22 mouse cellular contexts compared by ENCODE assay signal in genomic region chr9:61682744-61683259, GRCm38 (mm10).
A peak's percentile ranks its signal among the peaks of the same experiment; 100 is the strongest.
DNase-seq lines count a peak whose midpoint lies in the region; ATAC-seq and TF ChIP-seq lines count a peak whose summit lies in the region.
"Had no signal": no experiment of that assay in that cellular context is flagged by ENCODE, and none has a peak within 500 bp of the region (broad histone marks: within the 10 kb centered on the region; RNA-seq: fewer than 3 reads in every experiment).

No protein-coding gene starts in this region.

- no peak for ATAC-seq in megakaryocyte, adult 5-6 weeks (ENCODE audit: poor library complexity, severe bottlenecking)
- ATAC-seq: forebrain, embryonic 15.5 days had no signal

- H3K4me1 ChIP-seq in heart, embryonic 10.5 days = peaks cover 15% of the 10 kb centered on the region
- H3K4me1 ChIP-seq in megakaryocyte, embryonic 14.5 days = peaks cover 64% of the 10 kb centered on the region
- H3K4me1 ChIP-seq in CH12.LX (ENCODE audit: control insufficient read depth in 1 of 2, insufficient read depth in 2 of 2) = peaks cover 41 to 62% of the 10 kb centered on the region in 2 experiments
- H3K4me1 ChIP-seq in embryonic facial prominence, embryonic 10.5 days = peaks cover 39% of the 10 kb centered on the region

- dilution Hi-C loops in CH12.LX (cut with MboI; ENCODE audit: extremely low pct_ligation_motif_present, extremely low pct_unique_long_range_greater_than_20kb, low sequenced_read_pairs) = no loop called here

- H3K9ac ChIP-seq in CH12.LX (ENCODE audit: insufficient read depth, low read depth) = no peak overlapping the region
- H3K9ac ChIP-seq: embryonic facial prominence, embryonic 13.5 days; forebrain, embryonic 12.5 days; forebrain, embryonic 15.5 days; hindbrain, embryonic 12.5 days; hindbrain, embryonic 15.5 days had no signal

- no peaks in the 10 kb centered on the region for H3K36me3 ChIP-seq in heart, embryonic 10.5 days
- H3K36me3 ChIP-seq in megakaryocyte, embryonic 14.5 days (replicated peaks; ENCODE audit: low read length) = no peaks in the 10 kb centered on the region
- no peaks in the 10 kb centered on the region for H3K36me3 ChIP-seq in CH12.LX (replicated peaks in 1 of 2; ENCODE audit: control insufficient read depth in 1 of 2, insufficient read depth in 1 of 2, low read length in 1 of 2)
- no peaks in the 10 kb centered on the region for H3K36me3 ChIP-seq in embryonic facial prominence, embryonic 10.5 days (replicated peaks)
- H3K36me3 ChIP-seq: embryonic facial prominence, embryonic 13.5 days; forebrain, embryonic 12.5 days; forebrain, embryonic 15.5 days; hindbrain, embryonic 12.5 days; hindbrain, embryonic 15.5 days had no signal

- DNase-seq in heart, embryonic 10.5 days (ENCODE audit: low spot score) = no peak
- no peak for DNase-seq in heart, postnatal 4 days
- DNase-seq in CH12.LX (ENCODE audit: extremely low read depth) = no peak
- DNase-seq in embryonic facial prominence, embryonic 10.5 days (ENCODE audit: low spot score) = no peak
- no peak for DNase-seq in B cell, adult 2 months
- no peak for DNase-seq in heart, adult 18-20 months
- DNase-seq: adrenal gland, adult 8-10 months; adrenal gland, postnatal 25 days; cerebellum, adult 18-20 months; cerebellum, adult 9-10 months; cerebellum, postnatal 25 days; gastrocnemius, postnatal 25 days; heart, adult 2 months had no signal

- H3K27me3 ChIP-seq in heart, embryonic 10.5 days (ENCODE audit: insufficient read depth, poor library complexity, severe bottlenecking) = peaks cover 39% of the 10 kb centered on the region
- H3K27me3 ChIP-seq in megakaryocyte, embryonic 14.5 days (replicated peaks) = peaks cover 89% of the 10 kb centered on the region
- no peaks in the 10 kb centered on the region for H3K27me3 ChIP-seq in CH12.LX (replicated peaks)
- H3K27me3 ChIP-seq in embryonic facial prominence, embryonic 10.5 days (replicated peaks; ENCODE audit: low read depth, poor library complexity, severe bottlenecking) = peaks cover 18% of the 10 kb centered on the region; the same call in 1 of the 2 replicates
- H3K27me3 ChIP-seq: forebrain, embryonic 15.5 days; hindbrain, embryonic 15.5 days had no signal

- no peak overlapping the region for H3K4me3 ChIP-seq in heart, embryonic 10.5 days
- H3K4me3 ChIP-seq in megakaryocyte, embryonic 14.5 days (replicated peaks) = peak overlapping the region; percentile 69
- H3K4me3 ChIP-seq in CH12.LX (replicated peaks in 1 of 3; ENCODE audit: low read depth in 2 of 3, low read length in 2 of 3, poor library complexity in 1 of 3) = no peak overlapping the region
- no peak overlapping the region for H3K4me3 ChIP-seq in embryonic facial prominence, embryonic 10.5 days
- H3K4me3 ChIP-seq: embryonic facial prominence, embryonic 13.5 days; erythroblast, embryonic 14.5 days; forebrain, embryonic 12.5 days; forebrain, embryonic 15.5 days; heart, adult 2 months; hindbrain, embryonic 12.5 days; hindbrain, embryonic 15.5 days had no signal

- peak overlapping the region; percentile 59; the same call in 1 of the 2 replicates for H3K27ac ChIP-seq in heart, embryonic 10.5 days
- H3K27ac ChIP-seq in CH12.LX (ENCODE audit: insufficient read depth, low read depth) = no peak overlapping the region
- peak overlapping the region; percentile 36; the same call in 1 of the 2 replicates for H3K27ac ChIP-seq in embryonic facial prominence, embryonic 10.5 days (replicated peaks)
- H3K27ac ChIP-seq: embryonic facial prominence, embryonic 13.5 days; forebrain, embryonic 12.5 days; forebrain, embryonic 15.5 days; heart, adult 2 months; hindbrain, embryonic 12.5 days; hindbrain, embryonic 15.5 days had no signal

- H3K4me2 ChIP-seq in CH12.LX (ENCODE audit: insufficient read depth, low read depth, poor library complexity, severe bottlenecking) = peak overlapping the region; percentile 65; the same call in 1 of the 2 replicates
- H3K4me2 ChIP-seq: embryonic facial prominence, embryonic 13.5 days; forebrain, embryonic 12.5 days; forebrain, embryonic 15.5 days; heart, embryonic 11.5 days; hindbrain, embryonic 12.5 days; hindbrain, embryonic 15.5 days had no signal

- in situ Hi-C loops in CH12.LX (cut with MboI; ENCODE audit: low pct_ligation_motif_present, low pct_unique_long_range_greater_than_20kb, low sequenced_read_pairs) = no loop called here

- TF ChIP-seq EP300 in CH12.LX (IDR thresholded peaks at IDR 0.05; ENCODE audit: low read length) = no peak

- 84% methylated on average over 5 of the region's 5 CpGs for WGBS in heart, embryonic 10.5 days
- WGBS in embryonic facial prominence, embryonic 10.5 days = 85% methylated on average over 5 of the region's 5 CpGs

- TF ChIP-seq POLR2A in CH12.LX (IDR thresholded peaks at IDR 0.05; ENCODE audit: low read depth, low read length) = no peak

- no peak for TF ChIP-seq CTCF in CH12.LX (conservative IDR thresholded peaks at IDR 0.05 in 1 of 2, IDR thresholded peaks at IDR 0.05 in 1 of 2; ENCODE audit: low read depth in 2 of 2, low read length in 2 of 2)

- H3K9me3 ChIP-seq in heart, embryonic 10.5 days = no peaks in the 10 kb centered on the region
- H3K9me3 ChIP-seq in megakaryocyte, embryonic 14.5 days = peaks cover 7% of the 10 kb centered on the region
- H3K9me3 ChIP-seq in CH12.LX (replicated peaks; ENCODE audit: low read length) = no peaks in the 10 kb centered on the region
- no peaks in the 10 kb centered on the region for H3K9me3 ChIP-seq in embryonic facial prominence, embryonic 10.5 days
- H3K9me3 ChIP-seq: embryonic facial prominence, embryonic 13.5 days; forebrain, embryonic 12.5 days; forebrain, embryonic 15.5 days; hindbrain, embryonic 12.5 days; hindbrain, embryonic 15.5 days had no signal

- H3K79me2 ChIP-seq in CH12.LX (replicated peaks; ENCODE audit: control insufficient read depth, extremely low read depth, insufficient read depth, poor library complexity, severe bottlenecking) = no peaks in the 10 kb centered on the region

- no peak for TF ChIP-seq RAD21 in CH12.LX (IDR thresholded peaks at IDR 0.05; ENCODE audit: low read depth, low read length)

TF ChIP-seq in CH12.LX, 34 proteins besides CTCF, POLR2A, EP300 and RAD21:
- TF ChIP-seq ELF1 (IDR thresholded peaks at IDR 0.05; ENCODE audit: low read depth, low read length) = no peak
- TF ChIP-seq JUND (conservative IDR thresholded peaks at IDR 0.05; ENCODE audit: low read depth, low read length) = no peak
- no peak for TF ChIP-seq ZC3H11A (IDR thresholded peaks at IDR 0.05; ENCODE audit: low read depth, low read length)
- TF ChIP-seq ETS1 (conservative IDR thresholded peaks at IDR 0.05; ENCODE audit: low read depth, low read length) = no peak
- TF ChIP-seq SMC3 (IDR thresholded peaks at IDR 0.05; ENCODE audit: low read depth, low read length) = no peak
- no peak for TF ChIP-seq MAFK (IDR thresholded peaks at IDR 0.05; ENCODE audit: insufficient replicate concordance, low read length)
- no peak for TF ChIP-seq ZKSCAN1 (IDR thresholded peaks at IDR 0.05; ENCODE audit: borderline replicate concordance, low read depth, low read length)
- no peak for TF ChIP-seq BHLHE40 (IDR thresholded peaks at IDR 0.05; ENCODE audit: low read depth, low read length)
- no peak for TF ChIP-seq TCF12 (IDR thresholded peaks at IDR 0.05; ENCODE audit: low read depth, low read length)
- TF ChIP-seq CHD1 (IDR thresholded peaks at IDR 0.05; ENCODE audit: low read depth, low read length) = no peak
- no peak for TF ChIP-seq CHD2 (IDR thresholded peaks at IDR 0.05; ENCODE audit: low read length)
- no peak for TF ChIP-seq TBP (conservative IDR thresholded peaks at IDR 0.05; ENCODE audit: low read depth, low read length)
- TF ChIP-seq MXI1 (IDR thresholded peaks at IDR 0.05; ENCODE audit: low read depth, low read length) = no peak
- no peak for TF ChIP-seq JUN (IDR thresholded peaks at IDR 0.05; ENCODE audit: insufficient read depth, low read depth, low read length)
- no peak for TF ChIP-seq NRF1 (IDR thresholded peaks at IDR 0.05; ENCODE audit: low read depth, low read length)
- no peak for TF ChIP-seq GABPA (IDR thresholded peaks at IDR 0.05; ENCODE audit: insufficient replicate concordance, low read depth, low read length)
